Mouse (Mus musculus) gonadal fat pad, adult 2 months (tissue): ENCODE results near the gene Adamtsl1. TPM values are rescaled to one million over a fixed set of nuclear protein-coding genes. Genes with fewer than 3 reads are reported as not detected.

Source experiments
- DNase-seq: peaks from one replicate; pipeline ENCODE4 v3.0.0-alpha.2; 2012; ENCODE audit warnings: low read depth
- polyA plus RNA-seq: library from polyadenylated mRNA; depleted of rRNA; stranded (reverse); fragments of >200 nt; gene quantifications from 2 replicates; pipeline ENCODE4 v1.2.3, GENCODE M21; 2012

Gene Adamtsl1
- polyA plus RNA-seq, 1 experiment: 17.9 TPM

GRCm38 (mm10) chr4:86401116-86401515 lies 887.1 kb downstream of the Adamtsl1 start:
- DNase-seq: no peak

- DNase-seq: no peak
These were observed 892.7 kb downstream of the Adamtsl1 start for GRCm38 (mm10) chr4:86406501-86407199.

- DNase-seq: no peak
These were observed 893.2 kb downstream of the Adamtsl1 start for GRCm38 (mm10) chr4:86407200-86407527.

- no peak for DNase-seq
These were observed 894.4 kb downstream of the Adamtsl1 start for GRCm38 (mm10) chr4:86408421-86408820.

GRCm38 (mm10) chr4:86410946-86411345 lies 897.0 kb downstream of the Adamtsl1 start:
- DNase-seq: no peak

GRCm38 (mm10) chr4:86413388-86413787 lies 899.4 kb downstream of the Adamtsl1 start:
- DNase-seq: no peak

- no peak for DNase-seq
These were observed 902.5 kb downstream of the Adamtsl1 start for GRCm38 (mm10) chr4:86416401-86417025.

- no peak for DNase-seq
These were observed 908.6 kb downstream of the Adamtsl1 start for GRCm38 (mm10) chr4:86422586-86422985.

- no peak for DNase-seq
These were observed 911.6 kb downstream of the Adamtsl1 start for GRCm38 (mm10) chr4:86425581-86425980.

- DNase-seq: no peak
These were observed 912.6 kb downstream of the Adamtsl1 start for GRCm38 (mm10) chr4:86426549-86426948.

GRCm38 (mm10) chr4:86427312-86427711 lies 913.3 kb downstream of the Adamtsl1 start:
- no peak for DNase-seq

GRCm38 (mm10) chr4:86428091-86428745 lies 914.2 kb downstream of the Adamtsl1 start:
- DNase-seq: no peak

- DNase-seq: no peak
These were observed 921.7 kb downstream of the Adamtsl1 start for GRCm38 (mm10) chr4:86435631-86436030.

- no peak for DNase-seq
These were observed 922.4 kb downstream of the Adamtsl1 start for GRCm38 (mm10) chr4:86436336-86436735.

GRCm38 (mm10) chr4:86450468-86450867 lies 936.5 kb downstream of the Adamtsl1 start:
- DNase-seq: no peak

- no peak for DNase-seq
These were observed 950.8 kb downstream of the Adamtsl1 start for GRCm38 (mm10) chr4:86464808-86465207.
